Mouse (Mus musculus) kidney, embryonic 14.5 days (tissue): ENCODE measurements around the gene Il4ra. TPM values are rescaled to one million over a fixed set of nuclear protein-coding genes. Genes with fewer than 3 reads are reported as not detected.

Experiments
- ATAC-seq: fragments of 200-750 bp; cut with Nextera tagmentation; 2 replicates; pipeline ENCODE4 v1.8.0; 2017; ENCODE audit warnings: moderate number of reproducible peaks, mild to moderate bottlenecking, moderate TSS enrichment, moderate library complexity; ENCODE audit not compliant: low FRiP score, low TSS enrichment
- H3K27ac ChIP-seq: fragments of 300-500 bp; sonication (generic); 2 replicates; pipeline ENCODE4 v1.5.1; 2014; ENCODE audit warnings: low read depth, mild to moderate bottlenecking, low read length, moderate library complexity, mixed read lengths
- H3K27me3 ChIP-seq: fragments of 300-500 bp; sonication (generic); 2 replicates; pipeline ENCODE4 v1.6.1; 2014; ENCODE audit warnings: mild to moderate bottlenecking, low read length; ENCODE audit not compliant: control insufficient read depth, insufficient read depth
- H3K36me3 ChIP-seq: fragments of 300-500 bp; sonication (generic); 2 replicates; pipeline ENCODE4 v1.6.1; 2014; ENCODE audit warnings: low read length, mixed read lengths; ENCODE audit not compliant: control insufficient read depth, insufficient read depth
- H3K4me1 ChIP-seq: fragments of 300-500 bp; sonication (generic); 2 replicates; pipeline ENCODE4 v1.6.1; 2014; ENCODE audit warnings: low read length, mixed read lengths; ENCODE audit not compliant: control insufficient read depth, insufficient read depth
- H3K4me2 ChIP-seq: fragments of 300-500 bp; sonication (generic); replicated peaks from 2 replicates; pipeline ENCODE4 v1.6.1; 2014; ENCODE audit warnings: low read depth, mild to moderate bottlenecking, low read length
- H3K4me3 ChIP-seq: fragments of 300-500 bp; sonication (generic); 2 replicates; pipeline ENCODE4 v1.5.1; 2014; ENCODE audit warnings: mild to moderate bottlenecking, low read length
- H3K9ac ChIP-seq: fragments of 300-500 bp; sonication (generic); 2 replicates; pipeline ENCODE4 v1.6.1; 2014; ENCODE audit warnings: low read depth, mild to moderate bottlenecking, low read length, moderate library complexity
- H3K9me3 ChIP-seq: fragments of 300-500 bp; sonication (generic); 2 replicates; pipeline ENCODE4 v1.6.1; 2016; ENCODE audit warnings: low read length; ENCODE audit not compliant: control insufficient read depth
- WGBS: fragments of 180-500 bp; shearing (Covaris S2); extraction: QIAGEN DNeasy Blood & Tissue Kit; methylation state at CpG from one replicate; pipeline ENCODE4 v1.1.7; 2014; 5-methylcytosine and 5-hydroxymethylcytosine counted together
- polyA plus RNA-seq: library from polyadenylated mRNA; unstranded; fragments of >200 nt; fragmentation: Nextera tagmentation; extraction: Ambion mirVana; gene quantifications from 2 replicates; pipeline ENCODE4 v1.2.1, GENCODE M21; 2014

Il4ra gene
- polyA plus RNA-seq, 1 experiment from 2014 or later = 5.9 TPM

DNA sequence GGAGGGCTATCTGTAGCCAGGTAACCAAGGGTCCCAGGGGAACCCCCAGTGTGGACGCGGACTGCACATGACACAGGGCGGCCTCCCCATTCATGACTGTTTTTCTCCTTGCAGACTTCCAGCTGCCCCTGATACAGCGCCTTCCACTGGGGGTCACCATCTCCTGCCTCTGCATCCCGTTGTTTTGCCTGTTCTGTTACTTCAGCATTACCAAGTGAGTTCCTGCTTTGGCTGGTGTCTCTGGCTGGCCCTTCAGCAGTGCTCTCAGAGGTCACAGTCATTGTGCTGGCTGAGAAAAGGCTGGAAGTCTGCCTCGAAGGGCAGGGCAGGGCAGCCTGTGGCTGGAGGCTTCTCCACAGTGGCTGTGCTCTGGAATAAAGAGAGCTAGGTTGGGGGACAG, 20.8 kb downstream of the Il4ra start:
- H3K4me1 ChIP-seq = no peaks in the 10 kb centered on the region
- no peaks in the 10 kb centered on the region for H3K27me3 ChIP-seq
- H3K4me2 ChIP-seq = no peak overlapping the region
- H3K9ac ChIP-seq = no peak overlapping the region
- no peaks in the 10 kb centered on the region for H3K9me3 ChIP-seq
- no peak overlapping the region for H3K27ac ChIP-seq
- H3K4me3 ChIP-seq = no peak overlapping the region
- peaks cover 7% of the 10 kb centered on the region; the same call in 1 of the 2 replicates for H3K36me3 ChIP-seq
- 75% methylated on average over 6 of the region's 6 CpGs for WGBS
- ATAC-seq = no peak

DNA sequence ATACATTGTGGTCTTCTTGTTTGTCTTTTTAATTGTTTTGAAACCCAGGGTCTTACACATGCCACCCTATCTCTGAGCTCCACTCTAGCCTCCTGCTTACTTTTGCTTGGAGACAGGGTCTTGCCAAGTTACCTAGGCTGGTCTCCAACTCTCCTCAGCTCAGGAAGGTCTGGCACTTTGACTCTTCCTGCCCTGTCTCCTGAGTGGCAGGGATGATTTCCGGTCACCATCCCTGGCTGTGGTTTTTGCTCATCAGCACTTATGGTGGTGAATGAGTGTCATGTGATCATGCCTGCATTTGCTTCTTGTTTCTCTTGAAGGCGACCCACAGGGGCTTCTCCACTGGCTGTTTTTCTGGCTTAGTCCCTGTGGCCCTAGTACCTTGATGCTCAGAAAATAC, 21.9 kb downstream of the Il4ra start:
- Histone ChIP-seq H3K4me1 (no peaks in the 10 kb centered on the region), H3K4me2 (no peak overlapping the region), H3K27ac (no peak overlapping the region), H3K27me3 (no peaks in the 10 kb centered on the region), H3K4me3 (no peak overlapping the region), H3K9me3 (no peaks in the 10 kb centered on the region), H3K36me3 (0 out of 2 replicates have a peak, but pooled peaks cover 7% of the 10 kb centered on the region), H3K9ac (no peak overlapping the region)
- 84% methylated on average over 2 of the region's 2 CpGs for WGBS
- ATAC-seq = no peak

DNA sequence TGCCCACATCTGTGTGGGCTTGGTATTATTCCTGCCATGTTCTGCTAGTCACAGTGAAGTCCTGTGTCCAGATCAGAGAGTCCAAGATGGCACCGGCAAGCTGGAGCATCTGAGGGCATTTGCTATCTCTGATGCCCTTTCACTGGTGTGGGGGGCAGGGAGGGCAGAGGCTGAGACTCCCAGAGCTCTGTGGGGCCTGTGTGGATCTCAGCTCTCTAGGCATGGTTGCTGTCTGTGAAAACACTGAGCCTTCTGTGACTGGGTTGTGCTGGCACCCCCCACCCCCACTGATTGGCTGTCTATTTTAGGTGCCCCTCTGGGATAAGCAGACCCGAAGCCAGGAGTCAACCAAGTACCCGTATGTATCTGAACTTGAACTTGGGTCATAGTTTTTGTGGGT, 22.9 kb downstream of the Il4ra start:
- Histone ChIP-seq H3K4me1 (no peaks in the 10 kb centered on the region), H3K4me3 (no peak overlapping the region), H3K9ac (no peak overlapping the region), H3K9me3 (no peaks in the 10 kb centered on the region), H3K27me3 (no peaks in the 10 kb centered on the region), H3K4me2 (no peak overlapping the region), H3K27ac (no peak overlapping the region), H3K36me3 (0 out of 2 replicates have a peak, but pooled peaks cover 5% of the 10 kb centered on the region)
- no peak for ATAC-seq
- 85% methylated on average over 3 of the region's 3 CpGs for WGBS

DNA sequence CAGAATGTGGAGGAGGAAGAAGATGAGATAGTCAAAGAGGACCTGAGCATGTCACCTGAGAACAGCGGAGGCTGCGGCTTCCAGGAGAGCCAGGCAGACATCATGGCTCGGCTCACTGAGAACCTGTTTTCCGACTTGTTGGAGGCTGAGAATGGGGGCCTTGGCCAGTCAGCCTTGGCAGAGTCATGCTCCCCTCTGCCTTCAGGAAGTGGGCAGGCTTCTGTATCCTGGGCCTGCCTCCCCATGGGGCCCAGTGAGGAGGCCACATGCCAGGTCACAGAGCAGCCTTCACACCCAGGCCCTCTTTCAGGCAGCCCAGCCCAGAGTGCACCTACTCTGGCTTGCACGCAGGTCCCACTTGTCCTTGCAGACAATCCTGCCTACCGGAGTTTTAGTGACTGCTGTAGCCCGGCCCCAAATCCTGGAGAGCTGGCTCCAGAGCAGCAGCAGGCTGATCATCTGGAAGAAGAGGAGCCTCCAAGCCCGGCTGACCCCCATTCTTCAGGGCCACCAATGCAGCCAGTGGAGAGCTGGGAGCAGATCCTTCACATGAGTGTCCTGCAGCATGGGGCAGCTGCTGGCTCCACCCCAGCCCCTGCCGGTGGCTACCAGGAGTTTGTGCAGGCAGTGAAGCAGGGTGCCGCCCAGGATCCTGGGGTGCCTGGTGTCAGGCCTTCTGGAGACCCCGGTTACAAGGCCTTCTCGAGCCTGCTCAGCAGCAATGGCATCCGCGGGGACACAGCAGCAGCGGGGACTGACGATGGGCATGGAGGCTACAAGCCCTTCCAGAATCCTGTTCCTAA, 24.0 kb downstream of the Il4ra start:
- Histone ChIP-seq H3K9me3 (no peaks in the 10 kb centered on the region), H3K4me2 (no peak overlapping the region), H3K9ac (no peak overlapping the region), H3K36me3 (0 out of 2 replicates have a peak, but pooled peaks cover 4% of the 10 kb centered on the region), H3K4me1 (no peaks in the 10 kb centered on the region), H3K27ac (no peak overlapping the region), H3K27me3 (no peaks in the 10 kb centered on the region), H3K4me3 (no peak overlapping the region)
- 76% methylated on average over 16 of the region's 16 CpGs for WGBS
- ATAC-seq = no peak

DNA sequence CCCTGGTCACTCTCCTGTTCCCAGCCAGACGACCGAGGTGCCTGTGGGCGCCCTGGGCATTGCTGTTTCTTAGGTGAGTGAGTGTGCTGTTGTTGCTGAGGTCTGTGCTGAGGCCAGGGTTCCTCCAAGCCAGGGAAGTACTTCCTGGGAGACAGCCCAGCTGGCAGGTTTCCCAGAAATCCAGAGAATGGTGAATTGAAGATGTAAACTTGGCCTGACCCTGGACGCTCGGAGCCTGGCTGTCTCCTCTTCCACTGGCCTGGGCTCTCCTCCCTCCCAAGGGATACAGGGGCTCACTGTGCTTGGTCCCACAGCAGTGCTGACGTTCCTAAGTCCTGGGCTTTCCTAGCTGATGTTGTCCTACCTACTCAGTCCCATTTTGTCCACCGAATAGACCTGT, 25.1 kb downstream of the Il4ra start:
- no peak for ATAC-seq
- Histone ChIP-seq H3K27me3 (no peaks in the 10 kb centered on the region), H3K36me3 (0 out of 2 replicates have a peak, but pooled peaks cover 4% of the 10 kb centered on the region), H3K9ac (no peak overlapping the region), H3K4me2 (no peak overlapping the region), H3K4me1 (no peaks in the 10 kb centered on the region), H3K4me3 (no peak overlapping the region), H3K9me3 (no peaks in the 10 kb centered on the region), H3K27ac (no peak overlapping the region)
- WGBS = 78% methylated on average over 7 of the region's 7 CpGs

DNA sequence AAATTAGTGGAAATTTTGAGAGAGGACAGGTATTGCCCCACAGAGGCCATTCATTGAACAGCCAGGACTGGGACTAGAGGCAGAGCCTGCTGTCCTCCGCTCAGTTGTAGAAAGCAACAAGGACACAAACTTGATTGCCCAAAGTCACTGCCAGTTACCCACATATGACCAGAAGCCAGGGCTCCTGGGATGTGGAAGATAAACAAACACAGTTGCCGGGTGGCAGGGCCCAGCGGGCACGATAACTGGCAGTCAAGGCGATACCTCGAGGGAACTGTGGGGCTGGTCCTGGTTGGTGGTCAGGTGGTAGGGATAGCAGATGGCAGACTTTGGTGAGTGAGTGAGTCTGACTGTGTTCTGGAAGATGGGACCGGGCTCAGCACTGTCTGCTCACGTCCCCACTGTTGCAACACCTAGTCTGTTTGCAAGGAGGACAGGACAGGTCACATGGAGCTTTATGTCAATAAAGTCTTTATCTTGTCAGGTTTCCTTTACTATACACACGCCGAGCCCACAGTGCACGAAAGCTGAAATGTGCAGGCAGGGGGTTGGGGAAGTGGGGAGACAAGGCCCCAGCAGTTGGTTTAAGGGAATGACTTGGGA, 25.7 kb downstream of the Il4ra start:
- H3K9me3 ChIP-seq = no peaks in the 10 kb centered on the region
- no peak overlapping the region for H3K27ac ChIP-seq
- no peak for ATAC-seq
- H3K4me2 ChIP-seq = no peak overlapping the region
- H3K27me3 ChIP-seq = no peaks in the 10 kb centered on the region
- 79% methylated on average over 11 of the region's 11 CpGs for WGBS
- H3K4me1 ChIP-seq = no peaks in the 10 kb centered on the region
- no peak overlapping the region for H3K9ac ChIP-seq
- H3K4me3 ChIP-seq = no peak overlapping the region
- H3K36me3 ChIP-seq = 0 out of 2 replicates have a peak, but pooled peaks cover 4% of the 10 kb centered on the region

DNA sequence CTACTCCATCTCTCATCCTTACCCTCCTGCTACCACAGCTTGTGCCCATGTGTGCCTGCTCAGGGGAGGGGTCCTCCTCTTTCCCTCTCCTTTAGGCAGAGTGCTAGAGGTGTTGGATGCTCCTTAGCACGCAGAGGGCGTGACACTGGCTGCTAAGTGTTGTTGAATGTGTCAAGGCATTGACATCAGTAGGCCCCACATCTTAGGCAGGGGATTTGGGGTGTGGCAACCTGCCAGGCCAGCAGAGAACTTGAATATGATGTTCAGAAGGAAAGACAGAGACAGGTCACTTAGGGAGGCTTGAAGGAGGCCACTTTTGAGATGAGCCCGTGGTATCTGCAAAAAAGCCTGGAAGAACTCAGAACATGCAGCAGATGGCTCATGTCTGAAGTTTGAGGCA, 26.2 kb downstream of the Il4ra start:
- H3K4me2 ChIP-seq = no peak overlapping the region
- WGBS = 75% methylated on average over 3 of the region's 3 CpGs
- H3K4me1 ChIP-seq = no peaks in the 10 kb centered on the region
- H3K9ac ChIP-seq = no peak overlapping the region
- H3K4me3 ChIP-seq = no peak overlapping the region
- H3K36me3 ChIP-seq = 0 out of 2 replicates have a peak, but pooled peaks cover 4% of the 10 kb centered on the region
- no peak overlapping the region for H3K27ac ChIP-seq
- H3K27me3 ChIP-seq = no peaks in the 10 kb centered on the region
- no peak for ATAC-seq
- H3K9me3 ChIP-seq = no peaks in the 10 kb centered on the region

DNA sequence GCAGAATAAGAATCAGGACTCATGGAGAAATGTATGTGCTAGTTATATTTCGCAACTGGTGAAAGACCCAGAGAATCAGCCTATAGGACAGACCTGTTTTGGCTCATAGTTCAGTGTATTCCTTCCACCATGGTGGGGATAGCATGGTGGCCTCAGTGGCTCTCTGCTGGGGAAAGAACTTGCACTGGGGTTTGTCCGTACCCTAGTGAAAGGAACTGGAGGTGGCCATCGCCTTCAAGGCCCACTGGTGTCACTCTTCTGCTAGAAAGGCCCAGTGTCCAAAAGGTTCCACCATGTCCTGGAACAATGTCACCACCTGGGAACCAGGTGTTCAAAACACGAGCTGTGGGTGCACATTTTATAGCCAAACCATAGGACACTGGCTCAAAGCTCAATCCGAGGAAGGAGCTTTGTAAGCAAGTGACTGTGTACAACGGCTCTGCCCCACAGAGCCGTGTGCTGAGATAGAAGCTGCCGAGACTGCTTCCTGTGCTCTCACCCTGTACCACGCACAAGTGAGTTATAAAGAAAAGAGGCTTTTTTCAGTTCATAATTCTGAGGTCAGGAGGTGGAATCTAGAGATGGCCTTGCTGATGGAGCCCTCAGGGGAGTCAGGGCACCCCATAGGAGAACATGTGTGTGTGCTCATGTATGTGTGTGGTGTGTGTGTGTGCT, 27.8 kb downstream of the Il4ra start:
- Histone ChIP-seq H3K9me3 (no peaks in the 10 kb centered on the region), H3K27me3 (no peaks in the 10 kb centered on the region), H3K27ac (no peak overlapping the region), H3K36me3 (0 out of 2 replicates have a peak, but pooled peaks cover 4% of the 10 kb centered on the region), H3K4me1 (no peaks in the 10 kb centered on the region), H3K4me3 (no peak overlapping the region), H3K4me2 (no peak overlapping the region), H3K9ac (no peak overlapping the region)
- 86% methylated on average over 9 of the region's 9 CpGs for WGBS
- no peak for ATAC-seq

DNA sequence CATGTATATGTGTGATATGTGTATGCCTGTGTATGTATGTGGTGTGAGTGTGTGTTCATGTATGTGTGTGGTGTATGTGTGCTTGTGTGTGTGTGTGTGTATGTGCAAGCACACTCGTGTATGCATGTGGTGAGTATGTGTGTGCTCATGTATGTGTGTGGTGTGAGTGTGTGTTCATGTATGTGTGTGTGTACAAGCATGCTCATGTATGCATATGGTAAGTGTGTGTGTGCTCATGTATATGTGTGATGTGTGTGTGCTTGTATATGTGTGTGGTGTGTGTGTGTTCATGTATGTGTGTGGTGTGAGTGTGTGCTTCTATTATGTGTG, 28.3 kb downstream of the Il4ra start:
- 0 out of 2 replicates have a peak, but pooled peaks have one; percentile 3 for ATAC-seq
- Histone ChIP-seq H3K36me3 (0 out of 2 replicates have a peak, but pooled peaks cover 4% of the 10 kb centered on the region), H3K4me2 (no peak overlapping the region), H3K9ac (no peak overlapping the region), H3K9me3 (no peaks in the 10 kb centered on the region), H3K4me1 (no peaks in the 10 kb centered on the region), H3K27me3 (no peaks in the 10 kb centered on the region), H3K27ac (no peak overlapping the region), H3K4me3 (no peak overlapping the region)
- WGBS = 96% methylated on average over 1 of the region's 1 CpGs
